11 mouse cellular contexts compared by ENCODE assay signal in genomic region chr1:191792991-191793390, GRCm38 (mm10). TPM values are rescaled to one million over a fixed set of nuclear protein-coding genes. Genes with fewer than 3 reads are reported as not detected.
A peak's percentile ranks its signal among the peaks of the same experiment; 100 is the strongest.
DNase-seq lines count a peak whose midpoint lies in the region; ATAC-seq and TF ChIP-seq lines count a peak whose summit lies in the region.
"Had no signal": no experiment of that assay in that cellular context is flagged by ENCODE, and none has a peak within 500 bp of the region (broad histone marks: within the 10 kb centered on the region; RNA-seq: fewer than 3 reads in every experiment).

No protein-coding gene starts in this region.

- H3K4me3 ChIP-seq in midbrain, postnatal 0 days (ENCODE audit: low read depth, low read length): no peak overlapping the region
- no peak overlapping the region for H3K4me3 ChIP-seq in midbrain, embryonic 13.5 days (replicated peaks)
- H3K4me3 ChIP-seq in intestine, embryonic 15.5 days (replicated peaks): no peak overlapping the region
- no peak overlapping the region for H3K4me3 ChIP-seq in stomach, postnatal 0 days (ENCODE audit: low read depth, low read length)
- no peak overlapping the region for H3K4me3 ChIP-seq in forebrain, embryonic 10.5 days
- H3K4me3 ChIP-seq: forebrain, embryonic 12.5 days had no signal

- peak; percentile 13 for DNase-seq in midbrain, postnatal 0 days (ENCODE audit: low spot score)
- DNase-seq in lung, adult 18-20 months: peak; percentile 75 to 84
- peak; percentile 42 for DNase-seq in stomach, postnatal 0 days (ENCODE audit: low spot score)
- DNase-seq in gastrocnemius, postnatal 25 days: no peak
- no peak for DNase-seq in forebrain, embryonic 10.5 days (ENCODE audit: extremely low spot score, low spot score)
- no peak for DNase-seq in cerebellum, postnatal 36 days
- DNase-seq: gastrocnemius, postnatal 36 days; heart, postnatal 10 days had no signal

- no peak overlapping the region for H3K27ac ChIP-seq in midbrain, postnatal 0 days (ENCODE audit: low read depth, low read length)
- H3K27ac ChIP-seq in midbrain, embryonic 13.5 days: no peak overlapping the region
- no peak overlapping the region for H3K27ac ChIP-seq in intestine, embryonic 15.5 days
- H3K27ac ChIP-seq in stomach, postnatal 0 days (replicated peaks): no peak overlapping the region
- no peak overlapping the region for H3K27ac ChIP-seq in forebrain, embryonic 10.5 days
- H3K27ac ChIP-seq: forebrain, embryonic 12.5 days had no signal

- H3K4me2 ChIP-seq in midbrain, postnatal 0 days (ENCODE audit: low read depth, low read length, poor library complexity, severe bottlenecking): no peak overlapping the region
- no peak overlapping the region for H3K4me2 ChIP-seq in midbrain, embryonic 13.5 days (replicated peaks)
- H3K4me2 ChIP-seq in intestine, embryonic 15.5 days (replicated peaks): no peak overlapping the region
- no peak overlapping the region for H3K4me2 ChIP-seq in stomach, postnatal 0 days (replicated peaks; ENCODE audit: low read depth)
- H3K4me2 ChIP-seq: forebrain, embryonic 12.5 days had no signal

- no peaks in the 10 kb centered on the region for H3K4me1 ChIP-seq in midbrain, postnatal 0 days (ENCODE audit: insufficient read depth, low read length)
- H3K4me1 ChIP-seq in midbrain, embryonic 13.5 days (replicated peaks): no peaks in the 10 kb centered on the region
- H3K4me1 ChIP-seq in intestine, embryonic 15.5 days (replicated peaks): peaks cover 7% of the 10 kb centered on the region
- H3K4me1 ChIP-seq in stomach, postnatal 0 days (replicated peaks; ENCODE audit: control insufficient read depth, insufficient read depth): no peaks in the 10 kb centered on the region
- no peaks in the 10 kb centered on the region for H3K4me1 ChIP-seq in forebrain, embryonic 10.5 days
- H3K4me1 ChIP-seq: forebrain, embryonic 12.5 days had no signal

- H3K9ac ChIP-seq in midbrain, postnatal 0 days (replicated peaks; ENCODE audit: low read length, poor library complexity, severe bottlenecking): no peak overlapping the region
- H3K9ac ChIP-seq in midbrain, embryonic 13.5 days (replicated peaks): no peak overlapping the region
- H3K9ac ChIP-seq in intestine, embryonic 15.5 days: no peak overlapping the region
- H3K9ac ChIP-seq in stomach, postnatal 0 days (ENCODE audit: low read length): no peak overlapping the region
- H3K9ac ChIP-seq: forebrain, embryonic 12.5 days had no signal

- no peaks in the 10 kb centered on the region for H3K9me3 ChIP-seq in midbrain, postnatal 0 days (ENCODE audit: low read length)
- peaks cover 5% of the 10 kb centered on the region; the same call in 1 of the 2 replicates for H3K9me3 ChIP-seq in midbrain, embryonic 13.5 days
- H3K9me3 ChIP-seq in intestine, embryonic 15.5 days: no peaks in the 10 kb centered on the region
- H3K9me3 ChIP-seq in stomach, postnatal 0 days (ENCODE audit: control insufficient read depth, low read length): peaks cover 4% of the 10 kb centered on the region; the same call in 1 of the 2 replicates
- H3K9me3 ChIP-seq in forebrain, embryonic 10.5 days: peaks cover 14% of the 10 kb centered on the region

- no peaks in the 10 kb centered on the region for H3K27me3 ChIP-seq in midbrain, postnatal 0 days (ENCODE audit: insufficient read depth, low read length)
- H3K27me3 ChIP-seq in midbrain, embryonic 13.5 days: no peaks in the 10 kb centered on the region
- no peaks in the 10 kb centered on the region for H3K27me3 ChIP-seq in intestine, embryonic 15.5 days (replicated peaks)
- H3K27me3 ChIP-seq in stomach, postnatal 0 days (ENCODE audit: control insufficient read depth, insufficient read depth, low read length): no peaks in the 10 kb centered on the region
- H3K27me3 ChIP-seq in forebrain, embryonic 10.5 days (ENCODE audit: poor library complexity, severe bottlenecking): no peaks in the 10 kb centered on the region
- H3K27me3 ChIP-seq: forebrain, embryonic 12.5 days had no signal

- 79% methylated on average over 8 of the region's 8 CpGs for whole genome bisulfite sequencing in midbrain, postnatal 0 days
- WGBS in midbrain, embryonic 13.5 days: 83% methylated on average over 8 of the region's 8 CpGs
- 72% methylated on average over 8 of the region's 8 CpGs for WGBS in intestine, embryonic 15.5 days
- WGBS in stomach, postnatal 0 days: 63% methylated on average over 8 of the region's 8 CpGs
- 86% methylated on average over 8 of the region's 8 CpGs for WGBS in forebrain, embryonic 10.5 days

- no peaks in the 10 kb centered on the region for H3K36me3 ChIP-seq in midbrain, postnatal 0 days (ENCODE audit: insufficient read depth, low read length)
- H3K36me3 ChIP-seq in midbrain, embryonic 13.5 days: no peaks in the 10 kb centered on the region
- H3K36me3 ChIP-seq in intestine, embryonic 15.5 days: no peaks in the 10 kb centered on the region
- H3K36me3 ChIP-seq in stomach, postnatal 0 days (ENCODE audit: control insufficient read depth, insufficient read depth, low read length): no peaks in the 10 kb centered on the region
- peaks cover 3% of the 10 kb centered on the region; the same call in 1 of the 2 replicates for H3K36me3 ChIP-seq in forebrain, embryonic 10.5 days (replicated peaks)
- H3K36me3 ChIP-seq: forebrain, embryonic 12.5 days had no signal

- ATAC-seq in midbrain, postnatal 0 days (ENCODE audit: low FRiP score): no peak
- no peak for ATAC-seq in midbrain, embryonic 13.5 days
- peak; percentile 52 for ATAC-seq in intestine, embryonic 15.5 days
- ATAC-seq in stomach, postnatal 0 days (ENCODE audit: low FRiP score, low TSS enrichment): peak; percentile 55; the same call in 1 of the 2 replicates

- TF ChIP-seq CTCF in midbrain, postnatal 0 days (IDR thresholded peaks at IDR 0.05): no peak
- no peak for TF ChIP-seq CTCF in stomach, postnatal 0 days (IDR thresholded peaks at IDR 0.05; ENCODE audit: low read depth)

- no peak for TF ChIP-seq EP300 in stomach, postnatal 0 days (optimal IDR thresholded peaks at IDR 0.05)

RNA-seq across cellular contexts. Expression of gene Nek2, which starts 28.3 kb away (rescaled TPM):
- total RNA-seq in midbrain, postnatal 0 days (2014; rRNA removed): 2.2 and 2.6 TPM in 2 replicates
- polyA plus RNA-seq in midbrain, postnatal 0 days (2015; fragmentation: Nextera tagmentation; extraction: Ambion mirVana): 2.5 TPM in 2 replicates
- 18.6 and 20.0 TPM in 2 replicates for polyA plus RNA-seq in midbrain, embryonic 13.5 days (2015; fragmentation: Nextera tagmentation; extraction: Ambion mirVana)
- polyA plus RNA-seq in intestine, embryonic 15.5 days (2015; fragmentation: Nextera tagmentation; extraction: Ambion mirVana): 45.6 and 47.6 TPM in 2 replicates
- 7.9 and 10.6 TPM in 2 replicates for polyA plus RNA-seq in stomach, postnatal 0 days (2015; fragmentation: Nextera tagmentation; extraction: Ambion mirVana)
- under 1 TPM; 0.26 to 0.80 TPM for total RNA-seq in gastrocnemius, postnatal 25 days (2021)
- polyA plus RNA-seq in forebrain, embryonic 10.5 days (2016; fragmentation: Nextera tagmentation; extraction: Ambion mirVana): 69.8 and 70.8 TPM in 2 replicates

Comparison
In these comparisons a context has a peak if more than half of its experiments do, and no peak if none do; other contexts are left out.
1. ATAC-seq: peak in intestine, embryonic 15.5 days (single experiment) and stomach, postnatal 0 days (single experiment); none in midbrain, postnatal 0 days (single experiment) and midbrain, embryonic 13.5 days (single experiment).
2. DNase-seq: peak in midbrain, postnatal 0 days (single experiment), lung, adult 18-20 months (2 of 2) and stomach, postnatal 0 days (single experiment); none in gastrocnemius, postnatal 25 days (single experiment), forebrain, embryonic 10.5 days (single experiment) and cerebellum, postnatal 36 days (0 of 2).